Mouse (Mus musculus): ENCODE data around the gene Adora3.

The Adora3 gene

DNA sequence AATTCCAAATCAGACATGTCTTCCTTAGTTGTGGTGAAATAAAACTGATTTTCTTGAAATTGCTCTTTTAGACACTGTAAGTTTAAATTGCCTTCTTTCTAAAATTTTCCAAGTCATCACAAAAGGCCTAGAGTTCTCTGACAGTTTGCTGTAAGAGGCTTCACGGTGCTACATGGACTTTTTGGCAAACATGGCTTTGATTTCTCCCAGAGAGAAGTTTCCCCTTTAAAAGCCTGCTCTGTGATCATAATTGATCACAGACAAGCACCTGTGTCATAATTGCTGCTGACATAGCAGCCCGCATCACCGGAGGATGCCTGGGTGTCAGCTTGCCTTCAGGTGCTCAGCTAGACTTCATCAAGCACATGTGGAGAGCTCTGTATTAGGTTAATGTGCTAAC lies at the start of gene Adora3, which contains the start of gene Tmigd3:
Gene Adora3, plus strand, starts transcription at position 301 of the 400 bp plus-strand sequence.
Gene Tmigd3, plus strand, starts transcription at position 346 of the 400 bp plus-strand sequence.
- no peak for DNase-seq (ENCODE audit: low read depth, low spot score)

DNA sequence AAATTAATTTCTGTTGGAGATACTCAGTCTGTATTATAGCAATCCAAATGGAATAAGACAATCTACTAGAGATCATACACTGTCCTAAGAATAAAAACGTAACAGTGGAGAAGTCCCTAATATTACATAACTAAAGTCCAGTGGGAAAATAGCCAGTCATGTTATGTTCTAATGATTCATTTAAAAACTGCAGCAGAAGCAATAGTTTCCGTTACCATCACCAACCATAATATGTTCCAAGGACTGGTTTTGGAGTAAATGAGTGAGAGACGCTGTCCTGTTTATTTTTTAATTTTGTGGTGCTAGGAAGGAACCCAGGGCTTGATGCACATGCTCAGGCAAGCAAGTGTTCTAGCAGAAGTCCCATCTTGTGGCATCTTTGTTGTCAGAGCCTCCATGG lies 49.2 kb upstream of the Adora3 start:
- no peak for DNase-seq (ENCODE audit: low read depth, low spot score)

DNA sequence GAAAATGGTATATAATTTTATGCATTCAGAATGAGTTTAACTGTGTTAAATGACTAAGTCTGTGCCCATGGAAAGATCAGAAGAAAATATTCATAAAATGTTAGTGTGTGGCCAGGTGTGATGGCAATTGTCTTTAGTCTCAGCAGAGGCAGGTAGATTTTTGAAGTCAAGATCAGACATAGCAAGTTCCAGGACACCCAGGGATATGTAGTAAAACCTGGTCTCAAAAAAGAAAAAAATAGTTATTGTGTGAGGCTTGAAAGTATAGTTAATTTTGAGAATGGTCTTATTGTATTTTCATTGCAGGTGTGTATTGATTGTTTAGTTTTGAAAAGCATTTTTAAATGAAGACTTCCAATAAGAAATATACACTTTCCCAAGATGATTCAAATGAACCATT lies 47.0 kb upstream of the Adora3 start:
- DNase-seq (ENCODE audit: low read depth, low spot score), result no peak

DNA sequence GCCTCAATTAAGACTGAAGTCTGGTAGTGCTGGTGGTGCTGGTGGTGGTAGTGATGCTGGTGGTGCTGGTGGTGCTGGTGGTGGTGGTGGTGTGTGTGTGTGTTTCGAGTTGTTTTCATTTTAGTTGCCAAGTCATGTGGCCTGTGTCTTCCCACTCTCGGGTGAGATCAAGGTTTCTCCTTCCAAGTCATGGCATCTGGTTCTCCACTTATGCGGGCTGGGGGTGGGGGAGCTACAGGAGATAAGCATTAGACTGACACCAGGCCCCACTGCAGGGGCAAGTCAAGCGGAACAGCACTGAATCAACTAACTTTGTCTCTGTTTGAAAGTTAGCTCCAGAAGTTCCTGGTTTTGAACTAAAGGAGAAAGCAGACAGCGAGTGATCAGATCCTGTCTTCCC lies 46.6 kb upstream of the Adora3 start:
- no peak for DNase-seq (ENCODE audit: low read depth, low spot score)

DNA sequence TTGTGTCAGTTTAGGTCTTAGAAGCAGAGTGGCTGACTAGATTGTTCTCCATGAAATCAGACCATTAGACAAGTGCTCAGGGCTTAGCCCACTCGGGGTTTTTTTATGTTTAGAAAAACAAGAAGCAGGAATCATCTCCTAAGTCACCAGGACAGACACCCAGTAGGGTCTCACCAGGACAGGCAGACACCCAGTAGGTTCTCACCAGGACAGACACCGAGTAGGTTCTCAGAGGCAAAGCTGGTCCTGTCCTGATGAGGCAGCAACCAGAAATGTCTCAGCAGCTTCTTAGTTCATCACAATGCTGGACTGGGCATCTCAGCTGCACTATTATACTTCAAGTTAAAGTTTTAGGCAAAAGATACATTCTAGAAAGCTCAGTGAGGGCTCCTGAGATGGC lies 46.0 kb upstream of the Adora3 start:
- no peak for DNase-seq (ENCODE audit: low read depth, low spot score)

DNA sequence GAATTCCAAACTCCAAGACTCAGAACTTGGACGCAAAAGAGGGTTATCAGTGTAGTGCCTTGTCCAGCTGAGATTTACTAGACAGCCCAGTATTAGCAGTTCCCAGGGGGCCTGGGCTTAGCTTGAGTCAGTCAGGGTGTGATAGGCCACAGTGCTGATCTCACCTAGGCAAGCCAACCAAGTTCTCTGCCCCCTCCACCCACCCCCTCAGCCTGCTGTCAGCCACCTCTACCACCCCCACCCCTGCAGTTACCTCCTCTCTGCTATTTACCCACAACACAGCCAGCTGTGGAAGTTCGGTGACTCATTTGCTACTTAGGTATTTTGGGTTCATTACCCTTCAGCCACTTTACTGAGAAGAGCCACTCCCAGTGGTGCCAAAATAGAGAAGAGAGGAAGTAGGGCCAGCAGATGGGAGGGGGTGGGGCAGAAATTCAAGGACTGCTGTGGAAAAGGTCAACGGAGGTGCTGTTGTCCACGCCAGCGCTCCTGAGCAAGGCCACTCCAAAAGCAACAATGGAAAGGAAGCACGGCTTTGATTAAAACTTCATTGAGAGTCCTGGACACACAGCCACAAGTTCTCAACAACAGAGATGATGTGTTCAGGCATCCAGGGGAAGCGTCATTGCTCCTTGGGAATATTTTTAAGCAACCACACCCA lies 45.0 kb upstream of the Adora3 start:
- peak; percentile 54 for DNase-seq (ENCODE audit: low read depth, low spot score)

DNA sequence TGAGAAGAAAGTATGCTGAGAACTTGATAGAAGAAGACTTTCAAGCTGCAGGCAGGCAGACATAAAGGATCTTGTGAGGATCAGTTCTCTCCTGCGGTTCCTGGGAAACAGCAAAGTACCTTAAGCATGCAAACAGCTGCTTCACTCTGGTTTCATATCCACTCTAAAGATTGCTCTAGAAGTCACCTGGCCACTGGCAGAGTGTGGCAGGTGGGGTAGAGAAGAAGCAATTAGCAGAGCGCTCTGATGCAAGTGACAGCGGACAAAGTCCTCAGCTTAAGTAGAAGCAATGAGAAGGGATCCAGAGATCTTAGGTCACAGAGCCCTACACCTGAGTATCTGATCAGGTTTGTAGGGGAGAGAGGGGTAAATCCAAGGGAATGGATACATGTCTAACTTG lies 39.1 kb upstream of the Adora3 start:
- no peak for DNase-seq (ENCODE audit: low read depth, low spot score)

DNA sequence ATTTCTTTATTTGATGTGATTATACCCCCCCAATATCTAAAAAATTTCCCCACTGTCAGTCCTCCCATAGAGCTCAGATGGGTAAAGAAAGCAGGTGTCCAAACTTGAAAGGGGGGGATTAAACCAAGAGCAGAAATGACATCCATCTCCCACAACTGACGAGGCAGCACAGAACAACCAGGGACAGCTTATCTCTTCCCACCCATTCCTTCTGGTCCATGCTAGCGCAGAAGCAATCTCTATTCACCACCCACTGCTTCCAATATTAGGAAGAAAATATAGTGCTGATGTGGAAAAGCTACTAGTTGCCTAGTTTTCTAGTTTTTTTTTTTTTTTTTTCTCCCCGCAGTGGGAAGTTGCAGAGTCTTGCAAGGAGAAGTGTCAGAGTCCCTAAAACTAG lies 34.8 kb upstream of the Adora3 start:
- no peak for DNase-seq (ENCODE audit: low read depth, low spot score)

DNA sequence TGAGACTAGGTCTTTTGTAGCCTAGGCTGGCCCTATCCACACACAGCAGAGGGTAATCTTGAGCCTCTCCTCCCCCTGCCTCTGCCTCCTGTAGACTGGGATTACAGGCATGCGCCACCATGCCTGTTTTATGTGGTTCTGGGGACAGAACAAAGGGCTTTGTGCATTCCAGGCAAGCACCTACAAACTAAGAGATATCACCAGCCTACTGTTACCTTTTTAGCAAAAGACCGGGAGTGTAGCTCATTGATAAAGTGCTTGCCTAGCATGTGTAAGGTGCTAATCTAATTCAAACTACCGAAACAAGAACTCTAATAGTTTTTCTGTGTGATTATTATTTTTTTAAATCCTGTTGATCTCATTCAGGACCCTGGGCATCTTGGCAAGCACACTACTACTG lies 33.8 kb upstream of the Adora3 start:
- DNase-seq (ENCODE audit: low read depth, low spot score), result no peak

DNA sequence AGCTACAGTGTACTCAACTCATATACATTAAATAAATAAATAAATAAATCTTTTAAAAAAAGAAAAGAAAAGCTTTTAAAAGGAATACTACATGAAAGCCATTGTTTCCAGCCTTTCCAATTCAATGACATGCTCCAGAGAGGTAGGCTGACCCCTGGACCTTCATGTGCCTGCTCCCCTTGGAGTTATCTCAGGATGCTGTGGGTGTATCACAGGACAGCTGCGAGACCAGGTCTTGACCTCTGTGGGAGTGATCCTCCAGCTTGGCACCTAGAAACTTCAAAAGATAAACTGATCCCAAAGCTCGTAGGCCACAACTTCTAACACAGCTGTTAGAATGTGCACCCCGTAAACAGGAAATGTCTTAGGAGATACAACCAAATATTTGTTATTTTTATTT lies 32.0 kb upstream of the Adora3 start:
- DNase-seq (ENCODE audit: low read depth, low spot score), result no peak

DNA sequence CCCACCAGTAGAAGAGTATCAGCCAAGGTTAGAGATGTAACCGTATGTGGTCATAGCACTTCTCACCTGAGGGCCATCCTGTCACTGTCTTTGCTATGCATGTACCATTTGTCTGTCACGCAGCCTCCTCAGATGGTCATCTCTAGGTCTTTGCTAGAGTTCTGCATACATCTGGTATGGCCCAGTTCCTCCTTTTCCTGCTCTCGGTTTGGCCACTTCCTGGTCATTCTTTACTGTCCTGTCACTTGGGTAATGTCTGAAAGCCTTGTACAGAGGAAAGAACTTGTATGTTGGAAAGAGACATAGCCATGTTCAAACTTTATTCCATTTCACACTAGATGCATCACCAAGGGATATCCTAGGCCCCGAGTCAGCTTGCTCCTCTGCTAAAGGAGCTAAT lies 30.8 kb upstream of the Adora3 start:
- DNase-seq (ENCODE audit: low read depth, low spot score), result no peak

DNA sequence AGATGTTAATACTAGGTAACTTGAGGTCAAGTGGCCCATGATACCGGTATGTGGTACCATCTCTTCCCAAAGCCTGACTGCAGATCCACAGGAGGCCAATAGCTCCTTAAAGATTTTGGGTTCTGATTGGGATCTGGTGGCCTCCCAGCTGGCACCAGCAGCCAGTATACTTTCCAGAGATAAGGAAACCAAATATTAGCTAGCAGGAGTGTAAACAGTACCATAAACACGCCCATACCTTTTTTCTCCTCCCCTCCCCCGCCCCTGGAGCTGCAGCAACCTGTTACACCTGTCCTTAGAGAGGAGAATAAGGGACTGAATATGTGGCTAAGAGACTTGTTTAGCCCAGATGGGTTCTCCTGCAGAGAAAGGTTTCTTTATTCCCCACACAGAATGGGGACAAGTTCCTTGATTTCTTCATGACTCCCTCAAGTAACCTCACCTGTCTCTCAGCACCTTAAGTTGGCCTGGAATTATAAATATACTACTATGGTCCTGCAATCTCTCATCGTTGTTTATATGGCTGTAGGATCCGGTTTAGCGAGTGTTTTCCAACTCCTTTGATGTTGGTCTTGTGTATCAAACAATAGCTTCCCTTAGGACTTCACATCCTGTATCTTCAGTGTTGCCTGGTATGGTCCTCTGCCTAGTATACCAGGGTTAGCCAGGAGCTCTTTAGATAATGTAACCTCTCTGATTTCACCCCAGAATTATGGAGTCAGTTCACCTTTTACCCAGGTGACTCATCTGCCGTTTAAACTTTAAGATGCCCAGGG lies 24.2 kb upstream of the Adora3 start:
- DNase-seq (ENCODE audit: low read depth, low spot score), result no peak

DNA sequence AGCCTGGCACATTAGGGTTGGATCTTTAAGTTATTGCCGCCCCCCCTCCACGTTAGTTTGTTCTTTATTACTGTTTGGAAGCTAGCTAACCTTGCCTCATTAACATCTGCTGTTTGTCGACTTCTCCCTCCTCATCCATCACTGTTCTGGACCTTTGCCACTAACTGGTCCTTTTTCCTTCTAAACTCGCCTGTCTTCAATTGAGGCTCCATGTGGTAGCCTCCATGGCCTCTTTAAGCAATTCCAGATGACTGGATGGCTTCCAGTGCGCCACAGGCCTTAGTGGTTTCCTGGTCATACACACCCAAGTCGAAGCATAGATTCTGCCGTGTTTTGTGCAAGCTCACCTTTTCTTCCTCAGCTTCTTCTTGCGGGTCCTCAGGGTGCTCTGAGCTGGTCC lies 16.9 kb upstream of the Adora3 start:
- DNase-seq (ENCODE audit: low read depth, low spot score), result no peak

DNA sequence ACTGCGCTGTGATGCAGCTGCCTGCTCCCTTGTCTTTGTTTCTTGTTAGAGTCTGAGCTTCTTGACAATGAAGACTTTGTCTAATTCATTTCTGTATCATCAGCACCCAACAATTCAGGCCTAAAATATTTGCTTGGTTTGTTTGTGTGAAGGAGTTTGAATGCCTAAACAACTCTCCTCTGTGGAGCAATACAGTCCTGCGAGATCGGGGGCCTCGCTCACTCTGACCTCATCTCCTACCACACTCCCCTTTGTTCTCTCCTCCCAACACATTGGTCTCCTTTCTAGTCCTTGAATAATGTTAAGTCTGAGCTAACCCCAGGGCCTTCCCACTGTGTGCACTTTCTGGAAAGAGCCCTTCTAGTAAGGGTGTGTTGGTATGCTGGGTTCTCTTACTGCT lies 15.9 kb upstream of the Adora3 start:
- no peak for DNase-seq (ENCODE audit: low read depth, low spot score)

DNA sequence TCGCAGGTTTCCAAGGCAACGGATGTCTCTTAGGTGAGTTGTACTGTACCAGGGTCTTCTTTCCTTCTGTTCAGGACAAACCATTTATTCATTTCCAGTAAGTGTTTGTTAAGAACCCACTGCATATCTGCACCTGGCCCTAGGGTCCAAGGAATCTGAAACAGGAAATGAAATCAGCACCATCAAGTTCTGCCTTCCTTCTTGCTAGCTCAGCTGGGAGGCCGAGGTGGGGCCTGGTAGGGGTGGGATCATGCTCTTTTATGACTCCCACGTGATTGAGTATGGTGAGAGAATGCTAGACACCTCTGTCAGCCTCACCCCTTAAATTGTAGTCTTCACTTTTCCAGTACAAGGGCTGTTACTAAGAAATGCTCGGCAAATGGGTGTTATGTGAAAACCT lies 13.1 kb upstream of the Adora3 start:
- no peak for DNase-seq (ENCODE audit: low read depth, low spot score)

DNA sequence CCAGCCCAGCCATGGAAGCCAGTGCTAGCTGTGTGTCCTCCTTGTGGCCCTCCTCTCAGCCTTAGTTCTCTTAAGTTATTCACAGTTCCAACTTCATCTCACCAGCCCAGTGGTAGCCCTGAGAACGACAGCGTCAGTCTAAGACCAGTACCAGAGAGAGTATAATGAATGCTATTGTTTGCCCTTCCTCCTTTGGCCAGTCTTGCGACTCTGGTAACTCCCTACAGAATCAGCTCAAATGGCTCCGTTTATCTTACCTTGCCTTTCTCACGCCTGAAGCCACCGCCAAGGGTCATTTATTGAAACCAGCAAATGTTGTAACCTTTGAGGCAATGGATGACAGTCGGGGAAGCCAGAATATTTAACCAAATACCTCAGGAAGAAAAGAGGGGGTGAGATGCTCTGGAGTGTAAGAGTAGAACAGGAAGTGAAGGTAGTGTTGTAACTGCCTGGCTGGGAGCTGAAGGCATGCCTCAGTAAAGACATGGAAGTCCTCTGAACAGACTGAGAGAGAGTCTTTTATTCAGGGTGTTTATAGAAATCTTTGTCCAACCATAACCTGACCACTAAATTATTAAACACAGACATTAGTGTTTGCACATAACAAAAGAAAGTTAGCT lies 8.8 kb upstream of the Adora3 start:
- no peak for DNase-seq (ENCODE audit: low read depth, low spot score)

DNA sequence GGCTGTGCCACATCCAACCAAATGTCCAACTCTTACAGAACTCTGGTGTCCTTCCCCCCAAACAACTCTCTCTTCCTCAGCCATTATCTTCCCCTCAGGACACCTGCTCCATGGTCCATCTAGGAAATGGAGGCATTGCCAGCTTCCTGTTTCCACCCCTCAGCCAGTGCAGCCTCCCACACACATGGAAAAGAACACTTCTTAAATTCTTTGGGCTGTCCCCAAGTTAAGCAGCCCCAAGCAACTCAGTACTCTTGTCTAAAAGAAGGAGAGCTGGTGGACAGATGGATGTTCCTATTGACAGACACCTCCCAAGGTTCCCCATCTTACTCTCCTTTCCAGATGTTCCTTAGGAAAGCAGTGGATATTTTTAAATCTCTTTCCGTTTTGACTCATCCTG lies 6.5 kb upstream of the Adora3 start:
- no peak for DNase-seq (ENCODE audit: low read depth, low spot score)

DNA sequence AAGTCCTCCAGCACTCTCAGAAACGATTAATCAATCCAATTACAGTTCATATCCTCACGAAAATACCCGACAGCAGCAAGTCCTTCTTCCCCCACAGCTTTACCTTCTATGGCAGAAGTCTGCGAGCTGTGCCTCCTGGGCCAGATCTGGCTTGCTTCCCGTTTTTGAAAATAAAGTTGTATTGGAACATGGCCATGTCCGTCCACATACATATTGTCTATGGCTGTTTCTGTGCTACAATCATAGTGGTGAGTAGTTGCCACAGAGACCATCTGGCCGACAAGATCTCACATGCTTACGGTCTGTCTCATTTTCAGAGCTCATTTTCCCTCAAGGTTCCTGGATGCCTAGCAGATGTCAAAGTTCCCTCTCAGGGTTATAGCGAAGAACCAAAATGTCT lies 5.5 kb upstream of the Adora3 start:
- DNase-seq (ENCODE audit: low read depth, low spot score), result no peak

DNA sequence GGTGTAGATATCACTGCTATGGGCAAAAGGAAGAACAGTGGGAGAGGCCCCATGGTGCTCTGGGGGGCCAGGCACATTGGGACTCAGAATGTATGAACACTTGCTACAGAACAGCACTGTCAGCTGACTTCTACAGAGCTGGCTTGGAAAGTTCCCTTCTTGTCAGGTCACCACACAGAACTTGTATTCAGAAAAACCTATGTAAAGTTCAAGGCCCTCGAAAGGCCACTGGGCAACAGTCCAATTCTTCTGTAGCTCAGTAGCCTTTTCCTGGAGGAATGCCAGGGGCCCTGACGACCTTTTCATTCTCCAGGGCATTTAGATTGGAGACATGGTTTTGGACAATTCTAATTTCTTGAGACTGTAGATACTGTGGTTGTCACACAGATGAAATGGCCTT lies 2.5 kb upstream of the Adora3 start:
- no peak for DNase-seq (ENCODE audit: low read depth, low spot score)

DNA sequence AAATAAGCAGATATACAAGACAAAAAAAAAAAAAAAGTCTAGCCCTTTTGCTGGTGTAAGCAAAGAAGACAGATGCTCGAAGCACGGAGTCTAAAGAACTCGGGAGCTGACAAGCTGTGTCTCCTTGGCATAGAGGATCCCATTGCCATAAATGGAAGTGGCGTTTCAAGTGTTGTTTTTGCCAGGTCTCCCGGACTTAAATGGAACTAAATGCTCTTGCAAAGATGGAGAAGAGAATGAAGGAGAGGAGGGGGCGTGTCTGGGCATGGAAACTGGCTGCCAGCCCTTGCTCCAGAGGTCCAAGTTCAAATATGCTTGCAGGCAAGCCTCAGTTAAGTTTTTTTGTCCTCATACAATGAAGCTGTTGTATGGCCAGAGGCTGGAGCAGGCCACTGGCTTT lies 1.4 kb downstream of the Adora3 start:
- no peak for DNase-seq (ENCODE audit: low read depth, low spot score)

DNA sequence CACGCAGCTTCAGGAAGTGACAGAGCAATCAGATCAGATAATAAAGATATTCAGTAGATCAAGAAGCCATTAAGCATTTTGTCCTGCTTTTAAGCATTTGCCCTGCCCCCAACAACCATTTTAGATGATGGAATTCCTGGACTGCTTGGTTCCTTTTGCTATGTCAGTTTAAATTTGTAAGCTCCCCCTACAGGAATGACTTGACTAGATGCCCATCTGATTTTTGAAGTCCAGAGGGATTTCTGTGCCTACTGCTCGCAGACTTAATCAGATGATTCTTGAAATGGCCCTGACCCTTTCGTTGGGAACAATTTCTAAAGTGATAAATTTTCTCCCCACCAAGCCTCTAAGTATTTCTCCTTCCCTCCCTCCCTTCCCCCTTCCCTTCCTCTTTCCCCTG lies 1.9 kb downstream of the Adora3 start:
- DNase-seq (ENCODE audit: low read depth, low spot score), result no peak

DNA sequence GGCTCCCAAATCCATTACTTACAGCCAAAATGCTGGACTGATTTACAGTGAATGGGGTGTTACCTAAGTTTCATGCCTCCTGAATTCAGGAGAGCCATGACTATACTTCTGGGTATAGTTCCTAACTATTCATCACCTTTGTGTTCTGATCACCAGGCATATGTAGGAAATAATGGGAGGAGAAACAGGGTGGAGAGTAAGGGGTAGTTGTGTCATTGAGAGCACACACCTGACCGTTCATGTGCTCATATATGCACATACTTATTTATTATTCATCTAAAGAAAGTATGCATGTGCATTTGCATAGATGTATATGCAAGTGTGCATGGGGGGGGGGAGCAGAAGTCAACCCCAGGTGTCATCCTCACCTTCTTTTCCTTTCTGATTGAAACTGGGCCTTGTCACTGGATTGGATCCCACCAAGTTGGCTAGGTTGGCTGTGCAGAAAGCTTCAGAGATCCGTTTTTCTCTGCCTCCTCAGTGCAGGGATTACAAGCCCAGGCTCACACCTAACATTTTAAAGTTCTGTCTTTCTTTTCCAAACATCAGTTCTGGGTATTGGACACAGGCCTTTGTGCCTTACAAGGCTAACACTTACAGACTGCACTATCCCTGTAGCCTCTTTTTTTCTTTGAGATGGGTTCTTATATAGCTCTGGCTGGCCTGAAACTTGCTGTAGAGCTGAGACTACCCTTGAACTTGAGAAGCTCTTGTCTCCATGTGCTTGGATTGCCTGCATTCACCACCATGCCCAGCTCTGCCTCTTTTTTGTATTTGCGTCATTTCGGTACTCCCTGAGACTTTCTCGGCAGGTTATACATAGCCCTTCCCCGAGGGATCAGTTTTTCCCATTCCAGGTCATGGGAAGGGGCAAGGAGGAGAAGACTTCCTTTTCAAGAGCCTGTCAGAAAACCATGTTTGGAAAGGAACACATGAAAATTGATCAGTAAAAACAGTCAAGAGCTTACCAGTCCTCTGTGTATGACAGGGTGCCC lies 3.1 kb downstream of the Adora3 start:
- no peak for DNase-seq (ENCODE audit: low read depth, low spot score)
